Mouse (Mus musculus) kidney, adult 10 weeks (tissue): ENCODE results near the gene Gsc. TPM values are rescaled to one million over a fixed set of nuclear protein-coding genes. Genes with fewer than 3 reads are reported as not detected.

ENCODE experiments used
- polyA plus RNA-seq: library from polyadenylated mRNA; stranded (reverse); fragments of 350-450 nt; fragmentation: Illumina TruSeq; extraction: RNeasy Lipid Tissue Mini Kit (QIAGEN cat#74804); gene quantifications from one replicate; pipeline ENCODE4 v1.2.3, GENCODE M21; 2014; ENCODE audit warnings: low read depth, low replicate concordance

Gsc gene
- polyA plus RNA-seq, result not detected

DNA sequence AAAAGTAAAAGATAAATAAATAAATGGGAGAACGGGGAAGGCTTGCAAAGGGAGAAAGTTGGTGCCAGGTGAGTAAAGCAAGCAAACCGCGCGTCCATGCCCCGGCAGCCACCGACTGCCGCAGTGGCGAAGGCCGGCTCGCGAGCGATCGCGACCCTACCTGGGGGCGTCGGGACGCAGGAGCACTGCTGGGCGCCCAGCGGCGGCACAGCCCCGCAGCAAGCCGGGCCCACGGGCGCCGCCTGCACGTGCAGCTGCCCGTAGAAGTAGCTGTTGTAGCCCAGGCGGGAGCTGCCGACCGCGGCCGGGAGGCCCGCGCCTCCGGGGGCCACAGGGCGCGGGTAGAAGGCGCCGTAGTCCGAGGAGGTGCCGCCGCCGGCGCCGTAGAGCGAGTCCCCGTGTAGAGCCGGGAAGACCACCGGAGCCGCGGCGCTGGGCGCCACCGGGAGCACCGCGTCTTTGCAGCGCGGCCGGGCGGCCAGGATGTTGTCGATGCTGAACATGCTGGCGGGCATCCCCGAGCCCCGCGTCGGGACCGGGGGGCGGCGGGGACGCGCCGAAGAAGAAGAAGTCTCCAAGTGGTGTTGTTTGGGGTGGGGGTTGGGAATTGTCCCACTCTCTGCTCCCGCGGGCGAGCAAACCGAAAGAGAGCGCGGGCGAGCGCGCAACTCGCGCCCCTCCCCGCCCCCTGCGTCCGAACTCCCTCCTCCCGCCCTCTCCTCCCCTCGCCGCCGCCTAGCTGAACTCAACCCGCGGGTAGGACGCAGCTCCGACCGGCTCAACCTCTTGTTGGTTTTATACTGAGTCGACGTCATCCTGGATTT is at the start of gene Gsc:
Gsc (minus strand) TSS at position 730 of the 824 bp plus-strand sequence.

Other genes starting within 250 kb of the Gsc start
- gene Serpina3g, start 237.1 kb downstream of the Gsc start, polyA plus RNA-seq, result not detected
- not detected for gene Serpina3i, start 210.2 kb downstream of the Gsc start, polyA plus RNA-seq
- gene Serpina3j, start 158.8 kb downstream of the Gsc start, polyA plus RNA-seq, result not detected
- 1.1 TPM for gene Serpina3k, start 134.8 kb downstream of the Gsc start, polyA plus RNA-seq
- not detected for gene Serpina3m, start 134.8 kb downstream of the Gsc start, polyA plus RNA-seq
- gene Serpina3n, start 66.6 kb downstream of the Gsc start, polyA plus RNA-seq, result 0.20 TPM